Mouse (Mus musculus): ENCODE measurements around the gene Prl8a8. TPM values are rescaled to one million over a fixed set of nuclear protein-coding genes. Genes with fewer than 3 reads are reported as not detected.

The Prl8a8 gene
- polyA plus RNA-seq (2014; fragmentation: Nextera tagmentation; extraction: Ambion mirVana): not detected in 2 replicates

GRCm38 (mm10) chr13:27513117-27513516 is at the start of gene Prl8a8:
TSS of gene Prl8a8 (minus strand) at chr13:27513217.
- ATAC-seq (ENCODE audit: insufficient number of reproducible peaks, insufficient read depth, low FRiP score, low read depth): no peak
- Histone ChIP-seq H3K27me3 (ENCODE audit: control insufficient read depth, insufficient read depth, low read length) (no peaks in the 10 kb centered on the region), H3K36me3 (ENCODE audit: control insufficient read depth, insufficient read depth, low read length) (no peaks in the 10 kb centered on the region), H3K4me3 (ENCODE audit: low read depth, low read length) (no peak within 1 kb of the TSS), H3K4me1 (ENCODE audit: control insufficient read depth, insufficient read depth, low read length) (no peaks in the 10 kb centered on the region), H3K4me2 (replicated peaks; ENCODE audit: low read depth, low read length) (no peak within 1 kb of the TSS), H3K27ac (ENCODE audit: low read length) (no peak within 1 kb of the TSS), H3K9me3 (ENCODE audit: control insufficient read depth, low read depth, low read length) (no peaks in the 10 kb centered on the region), H3K9ac (replicated peaks; ENCODE audit: low read depth, low read length) (no peak within 1 kb of the TSS)
- WGBS: 84% methylated on average over 4 of the region's 4 CpGs

DNA sequence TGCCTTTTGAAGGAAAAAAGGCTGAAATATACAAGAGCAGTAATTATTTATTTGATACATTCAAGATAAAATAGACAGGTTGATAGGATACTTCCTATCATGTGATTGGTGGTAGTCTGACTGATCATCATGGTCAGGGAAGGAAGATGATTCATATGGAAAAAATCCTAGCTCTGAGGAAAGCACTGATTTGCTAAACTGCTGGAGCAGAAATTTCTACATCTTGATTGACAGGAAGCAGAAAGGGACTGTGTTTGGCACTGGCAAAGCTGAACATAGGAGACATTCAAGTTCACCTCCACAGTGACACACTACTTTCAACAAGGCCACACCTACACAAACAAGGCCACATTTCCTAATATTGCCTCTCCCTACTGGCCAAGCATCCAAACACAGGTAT is 40.3 kb upstream of the Prl8a8 start:
- H3K9ac ChIP-seq (replicated peaks; ENCODE audit: low read depth, low read length): no peak overlapping the region
- ATAC-seq (ENCODE audit: insufficient number of reproducible peaks, insufficient read depth, low FRiP score, low read depth): no peak
- no peaks in the 10 kb centered on the region for H3K36me3 ChIP-seq (ENCODE audit: control insufficient read depth, insufficient read depth, low read length)
- H3K27me3 ChIP-seq (ENCODE audit: control insufficient read depth, insufficient read depth, low read length): no peaks in the 10 kb centered on the region
- no peaks in the 10 kb centered on the region for H3K9me3 ChIP-seq (ENCODE audit: control insufficient read depth, low read depth, low read length)
- no peak overlapping the region for H3K4me2 ChIP-seq (replicated peaks; ENCODE audit: low read depth, low read length)
- H3K27ac ChIP-seq (ENCODE audit: low read length): no peak overlapping the region
- no peaks in the 10 kb centered on the region for H3K4me1 ChIP-seq (ENCODE audit: control insufficient read depth, insufficient read depth, low read length)
- H3K4me3 ChIP-seq (ENCODE audit: low read depth, low read length): no peak overlapping the region

- 86% methylated on average over 4 of the region's 4 CpGs for WGBS
These were observed 10.1 kb upstream of the Prl8a8 start for GRCm38 (mm10) chr13:27523156-27523555.

GRCm38 (mm10) chr13:27507645-27508044 is 5.4 kb downstream of the Prl8a8 start:
- no peak overlapping the region for H3K4me2 ChIP-seq (replicated peaks; ENCODE audit: low read depth, low read length)
- WGBS: 79% methylated on average over 1 of the region's 1 CpGs
- no peaks in the 10 kb centered on the region for H3K9me3 ChIP-seq (ENCODE audit: control insufficient read depth, low read depth, low read length)
- H3K9ac ChIP-seq (replicated peaks; ENCODE audit: low read depth, low read length): no peak overlapping the region
- H3K4me3 ChIP-seq (ENCODE audit: low read depth, low read length): no peak overlapping the region
- H3K36me3 ChIP-seq (ENCODE audit: control insufficient read depth, insufficient read depth, low read length): no peaks in the 10 kb centered on the region
- H3K4me1 ChIP-seq (ENCODE audit: control insufficient read depth, insufficient read depth, low read length): no peaks in the 10 kb centered on the region
- H3K27me3 ChIP-seq (ENCODE audit: control insufficient read depth, insufficient read depth, low read length): no peaks in the 10 kb centered on the region
- H3K27ac ChIP-seq (ENCODE audit: low read length): no peak overlapping the region
- ATAC-seq (ENCODE audit: insufficient number of reproducible peaks, insufficient read depth, low FRiP score, low read depth): no peak

More at GRCm38 (mm10) chr13:27523156-27523555, 10.1 kb upstream of the Prl8a8 start:
- Histone ChIP-seq H3K27ac (ENCODE audit: low read length) (no peak overlapping the region), H3K4me1 (ENCODE audit: control insufficient read depth, insufficient read depth, low read length) (no peaks in the 10 kb centered on the region), H3K9ac (replicated peaks; ENCODE audit: low read depth, low read length) (no peak overlapping the region), H3K27me3 (ENCODE audit: control insufficient read depth, insufficient read depth, low read length) (no peaks in the 10 kb centered on the region), H3K9me3 (ENCODE audit: control insufficient read depth, low read depth, low read length) (no peaks in the 10 kb centered on the region), H3K4me2 (replicated peaks; ENCODE audit: low read depth, low read length) (no peak overlapping the region), H3K36me3 (ENCODE audit: control insufficient read depth, insufficient read depth, low read length) (no peaks in the 10 kb centered on the region), H3K4me3 (ENCODE audit: low read depth, low read length) (no peak overlapping the region)
- no peak for ATAC-seq (ENCODE audit: insufficient number of reproducible peaks, insufficient read depth, low FRiP score, low read depth)

Other genes with a start within 250 kb of the Prl8a8 start
- gene Prl6a1, start 200.6 kb downstream of the Prl8a8 start, polyA plus RNA-seq (2014; fragmentation: Nextera tagmentation; extraction: Ambion mirVana): not detected in 2 replicates
- not detected in 2 replicates for gene Prl8a2, start 167.5 kb downstream of the Prl8a8 start, polyA plus RNA-seq (2014; fragmentation: Nextera tagmentation; extraction: Ambion mirVana)
- not detected in 2 replicates for gene Prl2b1, start 122.4 kb downstream of the Prl8a8 start, polyA plus RNA-seq (2014; fragmentation: Nextera tagmentation; extraction: Ambion mirVana)
- not detected in 2 replicates for gene Prl8a6, start 74.5 kb downstream of the Prl8a8 start, polyA plus RNA-seq (2014; fragmentation: Nextera tagmentation; extraction: Ambion mirVana)
- not detected in 2 replicates for gene Prl8a9, start 51.4 kb upstream of the Prl8a8 start, polyA plus RNA-seq (2014; fragmentation: Nextera tagmentation; extraction: Ambion mirVana)
- not detected in 2 replicates for gene Prl8a1, start 69.0 kb upstream of the Prl8a8 start, polyA plus RNA-seq (2014; fragmentation: Nextera tagmentation; extraction: Ambion mirVana)
- not detected in 2 replicates for gene Prl7b1, start 97.4 kb upstream of the Prl8a8 start, polyA plus RNA-seq (2014; fragmentation: Nextera tagmentation; extraction: Ambion mirVana)
- not detected in 2 replicates for gene Prl7a1, start 129.3 kb upstream of the Prl8a8 start, polyA plus RNA-seq (2014; fragmentation: Nextera tagmentation; extraction: Ambion mirVana)
- gene Prl7a2, start 154.8 kb upstream of the Prl8a8 start, polyA plus RNA-seq (2014; fragmentation: Nextera tagmentation; extraction: Ambion mirVana): not detected in 2 replicates
- gene Prl7d1, start 203.5 kb upstream of the Prl8a8 start, polyA plus RNA-seq (2014; fragmentation: Nextera tagmentation; extraction: Ambion mirVana): not detected in 2 replicates

All from stomach, embryonic 14.5 days (tissue).